Mouse (Mus musculus): ENCODE data around the gene Chl1. TPM values are rescaled to one million over a fixed set of nuclear protein-coding genes. Genes with fewer than 3 reads are reported as not detected.

Chl1 gene
- polyA plus RNA-seq, 1 experiment from 2014 or later = 7.0 TPM

DNA sequence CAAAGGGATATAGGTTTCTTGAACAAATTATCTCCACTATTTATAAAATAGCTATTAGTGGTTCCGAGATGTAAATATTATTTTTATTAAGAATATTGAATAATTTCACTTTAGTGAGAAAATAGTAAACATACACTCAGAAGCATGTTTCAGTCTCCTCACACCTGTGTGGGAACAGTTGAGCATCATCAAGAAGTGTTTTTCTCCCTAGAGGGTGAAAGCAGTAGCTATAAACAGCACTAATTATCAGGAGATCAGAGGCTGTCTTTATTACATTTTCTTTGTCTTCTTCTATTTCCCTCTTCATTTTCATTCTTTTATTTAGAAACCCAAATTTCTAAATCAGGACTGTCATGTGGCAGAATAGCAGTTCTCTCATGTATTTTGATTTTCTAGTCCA lies 166.7 kb downstream of the Chl1 start:
- Histone ChIP-seq H3K36me3 (no peaks in the 10 kb centered on the region), H3K4me3 (no peak overlapping the region), H3K27me3 (no peaks in the 10 kb centered on the region)

DNA sequence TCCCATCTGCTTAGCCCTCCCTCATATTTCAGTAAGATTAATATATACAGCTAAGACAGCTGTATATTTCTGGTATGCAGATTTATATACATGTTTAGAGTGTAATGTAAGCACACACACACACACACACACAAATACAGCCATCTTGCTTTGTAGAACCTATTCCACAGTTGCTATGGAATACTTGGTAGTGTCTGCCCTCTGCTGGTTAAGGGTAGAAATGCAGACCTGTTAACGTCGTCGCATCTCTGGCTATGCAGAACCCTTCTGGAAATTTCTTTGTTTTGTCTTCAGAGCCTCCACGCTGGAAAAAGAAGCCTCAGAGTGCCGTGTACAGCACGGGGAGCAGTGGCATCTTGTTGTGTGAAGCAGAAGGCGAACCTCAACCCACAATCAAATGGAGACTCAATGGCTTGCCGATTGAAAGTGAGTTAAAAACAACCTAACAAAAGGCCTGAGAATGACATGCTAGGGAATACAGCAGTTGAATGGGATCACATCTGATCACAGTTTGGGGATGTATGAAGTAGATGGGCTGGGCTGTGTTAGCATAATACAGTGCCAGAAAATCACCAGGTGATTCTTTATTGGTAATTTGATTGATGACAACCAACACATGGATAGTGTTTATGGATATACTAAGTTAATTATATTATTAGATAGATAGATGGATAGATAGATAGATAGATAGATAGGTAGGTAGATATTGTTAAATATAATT lies 172.6 kb downstream of the Chl1 start:
- Histone ChIP-seq H3K4me1 (no peaks in the 10 kb centered on the region), H3K36me3 (no peaks in the 10 kb centered on the region), H3K9me3 (no peaks in the 10 kb centered on the region), H3K4me2 (no peak overlapping the region), H3K27me3 (no peaks in the 10 kb centered on the region), H3K27ac (no peak overlapping the region), H3K9ac (no peak overlapping the region), H3K4me3 (no peak overlapping the region)
- 17% methylated on average over 8 of the region's 8 CpGs for WGBS
- ATAC-seq (ENCODE audit: insufficient number of reproducible peaks, low FRiP score, low TSS enrichment, low read depth) = no peak

More for the DNA sequence above, 166.7 kb downstream of the Chl1 start:
- Histone ChIP-seq H3K9ac (no peak overlapping the region), H3K4me1 (no peaks in the 10 kb centered on the region), H3K27ac (no peak overlapping the region), H3K9me3 (no peaks in the 10 kb centered on the region), H3K4me2 (no peak overlapping the region)
- WGBS = 69% methylated on average over 1 of the region's 1 CpGs
- no peak for ATAC-seq (ENCODE audit: insufficient number of reproducible peaks, low FRiP score, low TSS enrichment, low read depth)

DNA sequence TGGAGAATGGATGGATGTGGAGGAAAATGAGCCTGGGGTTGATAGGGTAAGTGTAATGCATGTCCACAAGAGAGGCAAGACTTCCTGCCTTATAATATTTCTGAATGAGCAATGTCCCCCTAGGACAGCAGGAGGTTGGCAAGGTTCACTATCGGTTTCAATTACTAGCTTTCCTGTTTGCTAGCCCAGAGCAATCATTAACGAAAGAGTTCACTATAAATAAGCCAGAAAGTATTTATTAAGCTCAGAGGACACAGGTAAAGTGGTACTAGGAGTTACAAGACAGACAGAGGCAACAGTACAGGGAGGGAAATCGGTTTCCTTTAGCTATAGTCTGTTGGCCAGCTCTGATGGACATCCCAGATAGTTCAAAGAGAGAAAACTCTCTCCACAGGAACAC lies 182.1 kb downstream of the Chl1 start:
- no peaks in the 10 kb centered on the region for H3K4me1 ChIP-seq
- H3K27me3 ChIP-seq = no peaks in the 10 kb centered on the region
- H3K36me3 ChIP-seq = no peaks in the 10 kb centered on the region
- H3K4me3 ChIP-seq = no peak overlapping the region
- no peaks in the 10 kb centered on the region for H3K9me3 ChIP-seq
- 17% methylated on average over 3 of the region's 3 CpGs for WGBS
- ATAC-seq (ENCODE audit: insufficient number of reproducible peaks, low FRiP score, low TSS enrichment, low read depth) = no peak
- H3K9ac ChIP-seq = no peak overlapping the region
- no peak overlapping the region for H3K27ac ChIP-seq
- H3K4me2 ChIP-seq = no peak overlapping the region

DNA sequence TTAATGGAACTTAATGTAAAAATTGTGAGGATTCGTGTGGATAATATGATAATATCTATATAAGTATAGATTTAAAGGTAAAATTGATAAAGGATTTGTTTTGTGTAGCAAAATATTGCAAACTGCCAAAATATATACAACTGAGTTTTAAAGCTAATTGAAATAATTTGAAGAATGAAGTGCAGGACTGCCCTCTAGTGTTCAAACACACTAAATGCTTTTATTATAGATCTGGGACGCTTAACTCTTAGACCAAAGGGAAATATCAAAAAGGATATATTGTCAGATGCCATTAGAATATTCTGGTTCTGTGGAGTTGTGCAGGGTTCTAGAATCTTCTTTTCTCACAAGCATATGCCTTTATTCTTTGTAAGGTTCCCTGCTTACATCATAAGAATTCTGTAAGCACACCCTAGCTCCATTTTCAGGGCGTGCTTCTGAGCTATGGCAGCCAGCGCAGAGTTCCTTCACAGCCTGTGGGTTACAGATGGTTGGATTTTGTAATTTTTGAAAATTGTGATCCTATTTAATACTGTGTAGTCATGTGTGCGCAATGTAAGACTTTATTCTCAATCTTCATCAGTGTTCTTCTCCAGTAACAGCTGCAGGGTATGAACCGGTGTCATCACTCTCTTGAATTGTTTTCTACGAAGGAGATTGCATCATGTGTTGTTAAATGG lies 187.1 kb downstream of the Chl1 start:
- Histone ChIP-seq H3K4me2 (no peak overlapping the region), H3K27ac (no peak overlapping the region), H3K9me3 (no peaks in the 10 kb centered on the region), H3K9ac (no peak overlapping the region), H3K36me3 (no peaks in the 10 kb centered on the region), H3K4me1 (no peaks in the 10 kb centered on the region), H3K27me3 (no peaks in the 10 kb centered on the region), H3K4me3 (no peak overlapping the region)
- WGBS = 62% methylated on average over 7 of the region's 7 CpGs
- no peak for ATAC-seq (ENCODE audit: insufficient number of reproducible peaks, low FRiP score, low TSS enrichment, low read depth)

DNA sequence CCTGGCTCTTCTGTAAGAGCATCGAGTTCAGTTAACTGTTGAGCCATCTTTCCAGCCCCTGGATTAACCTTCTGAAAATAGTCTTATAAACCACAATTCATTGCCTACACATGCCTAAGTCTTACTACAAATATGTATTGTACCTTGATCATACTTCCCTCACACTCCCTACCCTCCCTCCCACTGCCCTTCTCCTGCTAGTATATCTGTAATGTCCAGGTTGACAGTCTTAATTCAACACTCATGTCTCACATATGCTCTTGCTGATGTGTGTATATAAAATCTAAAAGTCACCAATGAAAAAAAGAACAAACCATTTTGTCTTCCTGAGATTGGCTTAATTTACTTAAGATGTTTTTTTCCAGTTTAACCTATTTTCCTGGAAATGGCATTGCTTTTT lies 189.1 kb downstream of the Chl1 start:
- Histone ChIP-seq H3K27ac (no peak overlapping the region), H3K4me2 (no peak overlapping the region), H3K4me3 (no peak overlapping the region), H3K9ac (no peak overlapping the region), H3K27me3 (no peaks in the 10 kb centered on the region), H3K4me1 (no peaks in the 10 kb centered on the region), H3K36me3 (no peaks in the 10 kb centered on the region), H3K9me3 (no peaks in the 10 kb centered on the region)
- 85% methylated on average over 1 of the region's 1 CpGs for WGBS
- ATAC-seq (ENCODE audit: insufficient number of reproducible peaks, low FRiP score, low TSS enrichment, low read depth) = no peak

DNA sequence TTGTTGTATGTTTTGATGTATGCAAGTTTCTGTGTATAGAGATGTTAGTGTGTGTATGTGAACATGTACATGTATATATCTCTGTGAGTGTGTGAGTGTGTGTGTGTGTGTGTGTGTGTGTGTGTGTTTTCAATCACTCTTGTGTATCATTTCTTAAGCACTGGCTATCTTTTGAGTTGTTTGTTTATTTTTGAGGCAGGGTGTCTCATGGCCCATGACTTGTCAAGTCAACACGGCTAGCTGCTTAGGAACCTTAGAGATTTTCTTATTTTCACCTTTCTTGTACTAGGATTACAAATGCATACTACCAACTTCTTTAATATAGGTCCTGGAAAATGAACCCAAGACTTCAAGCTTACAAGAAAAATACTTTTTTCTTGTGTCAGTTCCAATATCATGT lies 189.5 kb downstream of the Chl1 start:
- Histone ChIP-seq H3K9ac (no peak overlapping the region), H3K4me1 (no peaks in the 10 kb centered on the region), H3K36me3 (no peaks in the 10 kb centered on the region), H3K27ac (no peak overlapping the region), H3K9me3 (no peaks in the 10 kb centered on the region), H3K4me3 (no peak overlapping the region), H3K27me3 (no peaks in the 10 kb centered on the region), H3K4me2 (no peak overlapping the region)
- WGBS = 66% methylated on average over 1 of the region's 1 CpGs
- no peak for ATAC-seq (ENCODE audit: insufficient number of reproducible peaks, low FRiP score, low TSS enrichment, low read depth)

DNA sequence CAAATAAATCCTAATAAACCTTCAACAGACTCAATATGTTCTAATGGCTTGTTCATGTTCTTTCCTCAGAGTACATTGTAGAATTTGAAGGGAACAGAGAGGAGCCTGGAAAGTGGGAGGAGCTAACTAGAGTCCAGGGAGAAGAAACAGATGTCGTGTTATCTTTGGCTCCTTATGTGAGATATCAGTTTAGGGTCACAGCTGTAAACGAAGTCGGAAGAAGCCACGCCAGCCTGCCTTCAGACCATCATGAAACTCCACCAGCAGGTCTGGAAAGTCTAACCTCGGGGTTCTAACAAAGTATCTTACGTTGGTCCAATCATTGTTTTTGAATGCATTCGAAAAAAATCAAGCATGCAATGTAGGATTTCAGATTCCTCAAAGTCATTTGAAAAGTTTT lies 189.9 kb downstream of the Chl1 start:
- Histone ChIP-seq H3K9me3 (no peaks in the 10 kb centered on the region), H3K4me1 (no peaks in the 10 kb centered on the region), H3K27ac (no peak overlapping the region), H3K4me3 (no peak overlapping the region), H3K4me2 (no peak overlapping the region), H3K27me3 (no peaks in the 10 kb centered on the region), H3K9ac (no peak overlapping the region), H3K36me3 (no peaks in the 10 kb centered on the region)
- 61% methylated on average over 7 of the region's 7 CpGs for WGBS
- no peak for ATAC-seq (ENCODE audit: insufficient number of reproducible peaks, low FRiP score, low TSS enrichment, low read depth)

DNA sequence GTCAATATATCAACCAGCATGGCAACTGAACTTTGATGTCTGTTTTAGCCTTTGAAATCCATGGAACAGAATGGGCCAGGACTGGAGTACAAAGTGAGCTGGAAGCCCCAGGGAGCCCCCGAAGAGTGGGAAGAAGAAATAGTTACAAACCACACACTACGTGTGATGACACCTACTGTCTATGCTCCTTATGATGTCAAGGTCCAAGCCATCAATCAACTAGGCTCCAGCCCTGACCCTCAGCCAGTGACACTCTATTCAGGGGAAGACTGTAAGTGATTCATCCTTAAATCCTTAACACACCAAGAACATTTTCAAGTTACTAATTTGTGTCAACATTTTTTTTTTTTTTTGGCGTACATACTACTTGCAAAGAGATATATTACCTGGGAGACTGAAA lies 196.0 kb downstream of the Chl1 start:
- H3K4me1 ChIP-seq = no peaks in the 10 kb centered on the region
- 82% methylated on average over 3 of the region's 3 CpGs for WGBS
- no peak overlapping the region for H3K27ac ChIP-seq
- no peak overlapping the region for H3K9ac ChIP-seq
- ATAC-seq (ENCODE audit: insufficient number of reproducible peaks, low FRiP score, low TSS enrichment, low read depth) = no peak
- H3K36me3 ChIP-seq = no peaks in the 10 kb centered on the region
- no peak overlapping the region for H3K4me2 ChIP-seq
- no peaks in the 10 kb centered on the region for H3K27me3 ChIP-seq
- H3K4me3 ChIP-seq = no peak overlapping the region
- H3K9me3 ChIP-seq = no peaks in the 10 kb centered on the region

DNA sequence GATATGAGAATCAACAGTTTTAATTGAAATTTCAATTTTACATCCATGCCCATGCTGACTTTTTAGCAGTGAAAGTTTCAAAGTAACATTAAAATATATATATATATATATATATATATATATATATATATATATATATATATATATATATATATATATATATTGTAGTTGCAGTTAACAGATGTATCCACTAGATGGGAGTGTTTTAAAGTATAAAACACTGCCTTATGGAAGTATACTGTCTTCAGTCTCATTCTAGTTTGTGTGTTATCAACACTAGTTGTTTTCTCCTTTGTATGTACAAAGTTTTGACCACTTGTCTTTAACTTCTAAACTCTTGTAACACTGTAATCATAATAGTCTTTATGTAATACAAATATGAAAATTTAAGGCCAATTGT lies 228.9 kb downstream of the Chl1 start:
- Histone ChIP-seq H3K4me1 (no peaks in the 10 kb centered on the region), H3K27me3 (no peaks in the 10 kb centered on the region), H3K4me3 (no peak overlapping the region), H3K27ac (no peak overlapping the region), H3K36me3 (no peaks in the 10 kb centered on the region), H3K9me3 (no peaks in the 10 kb centered on the region), H3K9ac (no peak overlapping the region), H3K4me2 (no peak overlapping the region)
- no peak for ATAC-seq (ENCODE audit: insufficient number of reproducible peaks, low FRiP score, low TSS enrichment, low read depth)

DNA sequence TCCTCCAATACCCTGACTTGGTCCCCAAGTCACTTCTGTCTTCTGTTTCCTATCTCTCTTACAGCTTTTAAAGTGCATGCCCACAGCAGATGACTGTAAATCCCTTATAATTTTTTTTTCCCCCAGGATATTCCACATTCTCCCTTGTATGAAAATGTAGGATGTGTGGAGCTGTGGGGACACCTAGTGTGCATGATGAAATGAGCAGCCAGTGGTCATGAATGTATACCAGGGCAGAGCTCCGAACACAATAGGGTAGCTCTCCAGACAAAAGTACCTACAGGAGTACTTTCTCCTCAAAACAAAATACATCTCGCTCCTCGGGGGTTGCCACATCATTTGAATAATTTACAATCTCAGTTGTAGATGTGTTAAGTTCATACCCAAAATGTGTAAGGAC lies 232.4 kb downstream of the Chl1 start:
- Histone ChIP-seq H3K27ac (no peak overlapping the region), H3K36me3 (no peaks in the 10 kb centered on the region), H3K9me3 (no peaks in the 10 kb centered on the region), H3K4me3 (no peak overlapping the region), H3K4me1 (no peaks in the 10 kb centered on the region), H3K9ac (no peak overlapping the region), H3K27me3 (no peaks in the 10 kb centered on the region), H3K4me2 (no peak overlapping the region)
- no peak for ATAC-seq (ENCODE audit: insufficient number of reproducible peaks, low FRiP score, low TSS enrichment, low read depth)
- 58% methylated on average over 3 of the region's 3 CpGs for WGBS

DNA sequence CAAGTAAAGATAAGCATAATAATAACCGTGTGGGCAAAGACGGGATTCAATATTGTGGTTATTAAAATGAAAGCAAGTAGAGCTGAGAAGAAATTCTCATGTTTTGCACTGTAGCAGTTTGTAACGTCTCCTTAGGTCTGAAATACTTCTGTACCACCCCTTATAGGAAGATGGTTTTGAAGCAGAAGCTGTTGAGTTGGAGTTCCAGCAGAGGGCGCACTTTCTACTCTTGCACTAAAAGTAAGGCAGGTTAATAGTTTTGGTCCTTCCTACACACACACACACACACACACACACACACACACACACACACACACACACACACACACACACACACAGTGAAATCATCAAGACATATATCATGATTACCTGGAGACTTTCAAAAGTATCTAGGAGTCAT lies 235.7 kb downstream of the Chl1 start:
- Histone ChIP-seq H3K27ac (no peak overlapping the region), H3K4me2 (no peak overlapping the region), H3K36me3 (no peaks in the 10 kb centered on the region), H3K4me1 (no peaks in the 10 kb centered on the region), H3K9ac (no peak overlapping the region), H3K4me3 (no peak overlapping the region), H3K27me3 (no peaks in the 10 kb centered on the region), H3K9me3 (no peaks in the 10 kb centered on the region)
- ATAC-seq (ENCODE audit: insufficient number of reproducible peaks, low FRiP score, low TSS enrichment, low read depth) = no peak
- WGBS = 33% methylated on average over 4 of the region's 4 CpGs

DNA sequence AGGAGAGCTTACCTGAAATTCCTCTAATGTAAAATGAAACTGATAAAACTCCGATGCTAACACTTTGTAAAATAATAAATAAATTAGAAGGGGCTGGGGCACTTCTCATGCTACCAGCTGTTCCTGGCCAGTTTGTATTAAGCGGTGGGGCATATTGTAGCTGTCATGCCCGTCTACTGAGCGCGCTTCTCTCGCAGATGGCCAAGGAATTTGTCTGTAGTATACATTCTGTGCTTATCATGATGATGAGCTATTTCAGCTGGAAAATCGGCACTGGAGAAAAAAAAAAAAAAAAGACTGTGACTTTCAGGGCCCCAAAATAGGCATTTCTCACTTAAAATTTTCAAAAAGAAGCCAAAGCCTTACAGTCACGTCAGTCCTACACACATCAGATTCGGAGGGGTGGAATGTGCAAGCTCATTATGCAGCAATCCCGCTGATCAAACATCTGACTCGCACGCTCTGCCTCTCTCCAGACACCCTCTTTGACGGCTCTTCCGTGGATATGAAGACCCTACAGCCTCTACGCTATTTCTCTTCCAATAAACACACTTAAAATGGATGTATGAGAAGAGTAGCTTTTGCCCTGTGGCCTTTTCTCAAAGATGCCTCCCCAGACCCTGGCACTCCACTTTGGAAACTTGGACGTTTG lies 238.9 kb downstream of the Chl1 start:
- no peak overlapping the region for H3K4me3 ChIP-seq
- H3K36me3 ChIP-seq = no peaks in the 10 kb centered on the region
- H3K4me1 ChIP-seq = no peaks in the 10 kb centered on the region
- no peak overlapping the region for H3K4me2 ChIP-seq
- H3K27me3 ChIP-seq = no peaks in the 10 kb centered on the region
- H3K9ac ChIP-seq = no peak overlapping the region
- H3K9me3 ChIP-seq = no peaks in the 10 kb centered on the region
- no peak overlapping the region for H3K27ac ChIP-seq
- 72% methylated on average over 16 of the region's 16 CpGs for WGBS
- no peak for ATAC-seq (ENCODE audit: insufficient number of reproducible peaks, low FRiP score, low TSS enrichment, low read depth)
